Mouse (Mus musculus): ENCODE data around the gene Ppp1ca. TPM values are rescaled to one million over a fixed set of nuclear protein-coding genes. Genes with fewer than 3 reads are reported as not detected.

The Ppp1ca gene
- polyA plus RNA-seq, 1 experiment from 2014 or later = 684 TPM

DNA sequence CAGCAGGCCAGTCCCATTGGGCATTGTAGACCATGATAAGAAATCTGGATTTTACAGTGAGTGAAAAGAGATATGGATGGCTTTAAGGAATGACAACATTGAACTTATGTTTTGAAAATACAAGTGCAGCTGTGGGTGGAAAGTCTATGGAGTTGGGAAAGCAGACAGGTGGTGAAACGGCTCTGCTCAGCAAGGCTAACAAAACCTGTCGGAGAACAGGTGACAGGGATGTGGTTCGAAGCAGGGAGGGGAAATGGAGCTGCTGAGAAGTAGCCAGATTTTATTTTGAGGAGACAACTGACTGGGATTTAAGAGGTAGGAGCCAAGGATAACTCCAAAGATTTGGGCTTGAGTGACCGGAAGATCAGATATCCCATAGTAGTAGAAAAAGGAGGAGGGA, 42.7 kb downstream of the Ppp1ca start:
- Histone ChIP-seq H3K9ac (no peak overlapping the region), H3K4me1 (peaks cover 12% of the 10 kb centered on the region), H3K4me3 (no peak overlapping the region), H3K36me3 (no peaks in the 10 kb centered on the region), H3K4me2 (replicated peaks) (no peak overlapping the region), H3K9me3 (replicated peaks) (no peaks in the 10 kb centered on the region), H3K27me3 (peaks cover 8% of the 10 kb centered on the region), H3K27ac (no peak overlapping the region)
- ATAC-seq (ENCODE audit: low FRiP score) = no peak
- WGBS = 77% methylated on average over 4 of the region's 4 CpGs

DNA sequence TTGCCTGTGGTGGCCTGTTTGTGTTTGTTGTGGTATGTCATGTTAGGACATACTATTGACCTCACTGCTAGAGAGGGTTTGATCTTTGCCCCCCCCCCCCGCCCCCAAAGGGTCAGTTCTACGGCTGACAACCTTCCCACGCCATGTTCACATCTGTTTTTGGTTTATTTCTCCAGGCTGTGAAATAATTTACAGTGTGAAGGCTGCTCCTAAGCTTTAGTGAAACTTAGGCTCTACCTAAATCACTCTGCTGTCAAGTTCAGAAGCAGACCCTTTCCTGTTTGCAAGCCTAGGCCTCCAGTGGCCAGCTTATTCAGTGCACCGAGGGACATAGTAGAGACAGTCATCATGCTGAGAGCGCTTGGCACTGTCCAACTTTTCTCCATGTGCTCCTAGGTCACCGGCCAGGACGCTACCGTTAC, 48.4 kb downstream of the Ppp1ca start:
- ATAC-seq (ENCODE audit: low FRiP score) = no peak
- 67% methylated on average over 8 of the region's 8 CpGs for WGBS

DNA sequence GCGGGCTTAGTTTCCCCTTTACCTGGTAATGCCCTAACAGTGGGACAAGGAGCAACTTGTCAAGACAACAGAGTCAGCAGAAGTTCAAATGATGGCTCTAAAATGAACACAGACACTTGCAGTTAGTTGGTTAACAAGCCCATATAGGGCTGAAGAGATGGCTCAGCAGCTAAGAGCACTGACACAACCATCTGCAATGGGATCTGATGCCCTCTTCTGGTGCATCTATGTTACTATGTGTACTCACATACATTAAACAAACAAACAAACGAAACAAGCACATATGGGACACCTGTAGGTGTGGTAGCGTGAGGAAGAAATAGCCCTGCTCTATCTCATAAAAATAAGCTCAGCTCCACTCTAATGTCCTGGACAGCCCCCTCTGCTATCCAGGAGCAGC, 50.6 kb downstream of the Ppp1ca start:
- Histone ChIP-seq H3K4me1 (no peaks in the 10 kb centered on the region), H3K27me3 (no peaks in the 10 kb centered on the region), H3K9ac (no peak overlapping the region), H3K4me2 (replicated peaks) (no peak overlapping the region), H3K4me3 (no peak overlapping the region), H3K36me3 (no peaks in the 10 kb centered on the region), H3K27ac (no peak overlapping the region), H3K9me3 (replicated peaks) (no peaks in the 10 kb centered on the region)
- no peak for ATAC-seq (ENCODE audit: low FRiP score)
- WGBS = 71% methylated on average over 3 of the region's 3 CpGs

More for the DNA sequence above, 48.4 kb downstream of the Ppp1ca start:
- H3K9ac ChIP-seq = no peak overlapping the region
- H3K36me3 ChIP-seq = no peaks in the 10 kb centered on the region
- no peaks in the 10 kb centered on the region for H3K4me1 ChIP-seq
- H3K27ac ChIP-seq = no peak overlapping the region
- H3K4me3 ChIP-seq = no peak overlapping the region
- no peaks in the 10 kb centered on the region for H3K9me3 ChIP-seq (replicated peaks)
- H3K4me2 ChIP-seq (replicated peaks) = no peak overlapping the region
- H3K27me3 ChIP-seq = no peaks in the 10 kb centered on the region

DNA sequence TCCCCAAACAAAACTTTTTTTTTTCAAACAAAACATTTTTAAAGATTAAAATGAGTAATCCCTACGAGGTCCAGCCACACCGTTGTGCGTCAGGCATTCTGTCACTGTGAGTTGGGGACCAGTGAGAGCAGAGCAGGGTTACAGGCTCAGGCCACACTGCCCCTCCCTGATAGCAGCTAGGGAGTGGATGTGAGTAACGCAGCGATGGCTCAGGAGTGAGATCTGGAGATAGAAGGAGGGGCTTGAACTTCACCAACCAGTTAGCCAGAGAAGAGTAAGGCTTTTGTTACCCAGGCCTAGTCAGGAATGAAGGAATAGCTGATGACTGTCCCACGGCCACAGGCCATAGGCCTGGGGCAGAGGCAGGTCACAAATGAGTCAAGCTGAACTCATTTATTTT, 52.9 kb downstream of the Ppp1ca start:
- H3K27ac ChIP-seq = no peak overlapping the region
- no peaks in the 10 kb centered on the region for H3K36me3 ChIP-seq
- no peak for ATAC-seq (ENCODE audit: low FRiP score)
- H3K9ac ChIP-seq = no peak overlapping the region
- 86% methylated on average over 6 of the region's 6 CpGs for WGBS
- H3K27me3 ChIP-seq = no peaks in the 10 kb centered on the region
- no peaks in the 10 kb centered on the region for H3K9me3 ChIP-seq (replicated peaks)
- H3K4me2 ChIP-seq (replicated peaks) = no peak overlapping the region
- H3K4me3 ChIP-seq = no peak overlapping the region
- H3K4me1 ChIP-seq = no peaks in the 10 kb centered on the region

Small RNA genes within 50 kb of the gene (microRNA-seq; reads per million reads assigned to microRNA genes)
- gene Gm26115 = not detected

Other genes starting within 250 kb of the Ppp1ca start
- gene Aldh3b3, start 233.4 kb upstream of the Ppp1ca start, polyA plus RNA-seq (2016; fragmentation: Nextera tagmentation; extraction: Ambion mirVana) = not detected in 2 replicates
- gene Aldh3b2, start 219.7 kb upstream of the Ppp1ca start, polyA plus RNA-seq (2016; fragmentation: Nextera tagmentation; extraction: Ambion mirVana) = 0.96 and 1.2 TPM in 2 replicates
- gene Acy3, start 205.5 kb upstream of the Ppp1ca start, polyA plus RNA-seq (2016; fragmentation: Nextera tagmentation; extraction: Ambion mirVana) = 2.4 and 2.6 TPM in 2 replicates
- gene Tbx10, start 199.3 kb upstream of the Ppp1ca start, polyA plus RNA-seq (2016; fragmentation: Nextera tagmentation; extraction: Ambion mirVana) = 0.35 and 0.47 TPM in 2 replicates
- 18.7 and 18.9 TPM in 2 replicates for gene Nudt8, start 191.5 kb upstream of the Ppp1ca start, polyA plus RNA-seq (2016; fragmentation: Nextera tagmentation; extraction: Ambion mirVana)
- gene Gm49405, start 191.4 kb upstream of the Ppp1ca start, polyA plus RNA-seq (2016; fragmentation: Nextera tagmentation; extraction: Ambion mirVana) = 3.2 and 4.2 TPM in 2 replicates
- gene Doc2g, start 188.8 kb upstream of the Ppp1ca start, polyA plus RNA-seq (2016; fragmentation: Nextera tagmentation; extraction: Ambion mirVana) = 4.4 and 5.8 TPM in 2 replicates
- 187 and 188 TPM in 2 replicates for gene Ndufv1, start 179.3 kb upstream of the Ppp1ca start, polyA plus RNA-seq (2016; fragmentation: Nextera tagmentation; extraction: Ambion mirVana)
- 357 and 360 TPM in 2 replicates for gene Gstp1, start 154.1 kb upstream of the Ppp1ca start, polyA plus RNA-seq (2016; fragmentation: Nextera tagmentation; extraction: Ambion mirVana)
- gene Gstp2, start 146.0 kb upstream of the Ppp1ca start, polyA plus RNA-seq (2016; fragmentation: Nextera tagmentation; extraction: Ambion mirVana) = 1.5 and 8.3 TPM in 2 replicates
- not detected in 2 replicates for gene Gstp3, start 132.5 kb upstream of the Ppp1ca start, polyA plus RNA-seq (2016; fragmentation: Nextera tagmentation; extraction: Ambion mirVana)
- not detected in 2 replicates for gene Cabp2, start 110.5 kb upstream of the Ppp1ca start, polyA plus RNA-seq (2016; fragmentation: Nextera tagmentation; extraction: Ambion mirVana)
- 65.6 and 76.9 TPM in 2 replicates for gene Cdk2ap2, start 94.9 kb upstream of the Ppp1ca start, polyA plus RNA-seq (2016; fragmentation: Nextera tagmentation; extraction: Ambion mirVana)
- gene Pitpnm1, start 92.1 kb upstream of the Ppp1ca start, polyA plus RNA-seq (2016; fragmentation: Nextera tagmentation; extraction: Ambion mirVana) = 19.6 and 24.4 TPM in 2 replicates
- 68.8 and 71.3 TPM in 2 replicates for gene Aip, start 66.2 kb upstream of the Ppp1ca start, polyA plus RNA-seq (2016; fragmentation: Nextera tagmentation; extraction: Ambion mirVana)
- gene Gpr152, start 52.3 kb upstream of the Ppp1ca start, polyA plus RNA-seq (2016; fragmentation: Nextera tagmentation; extraction: Ambion mirVana) = 0.05 TPM in 1 of 2 replicates, not detected in the other
- gene Cabp4, start 48.0 kb upstream of the Ppp1ca start, polyA plus RNA-seq (2016; fragmentation: Nextera tagmentation; extraction: Ambion mirVana) = 0.16 and 0.39 TPM in 2 replicates
- gene Coro1b, start 43.4 kb upstream of the Ppp1ca start, polyA plus RNA-seq (2016; fragmentation: Nextera tagmentation; extraction: Ambion mirVana) = 128 and 131 TPM in 2 replicates
- gene Ptprcap, start 38.5 kb upstream of the Ppp1ca start, polyA plus RNA-seq (2016; fragmentation: Nextera tagmentation; extraction: Ambion mirVana) = 1.0 and 1.2 TPM in 2 replicates
- 64.8 and 68.2 TPM in 2 replicates for gene Rps6kb2, start 28.7 kb upstream of the Ppp1ca start, polyA plus RNA-seq (2016; fragmentation: Nextera tagmentation; extraction: Ambion mirVana)
- 4.7 and 5.0 TPM in 2 replicates for gene Carns1, start 16.6 kb upstream of the Ppp1ca start, polyA plus RNA-seq (2016; fragmentation: Nextera tagmentation; extraction: Ambion mirVana)
- gene Tbc1d10c, start 781 bp upstream of the Ppp1ca start, polyA plus RNA-seq (2016; fragmentation: Nextera tagmentation; extraction: Ambion mirVana) = 0.58 and 1.0 TPM in 2 replicates
- 30.5 and 31.2 TPM in 2 replicates for gene Rad9a, start 9.6 kb downstream of the Ppp1ca start, polyA plus RNA-seq (2016; fragmentation: Nextera tagmentation; extraction: Ambion mirVana)
- gene Clcf1, start 22.2 kb downstream of the Ppp1ca start, polyA plus RNA-seq (2016; fragmentation: Nextera tagmentation; extraction: Ambion mirVana) = 2.1 and 2.8 TPM in 2 replicates
- gene AC109138.7, start 22.3 kb downstream of the Ppp1ca start, polyA plus RNA-seq (2016; fragmentation: Nextera tagmentation; extraction: Ambion mirVana) = not detected in 2 replicates
- 16.2 and 17.2 TPM in 2 replicates for gene Pold4, start 39.8 kb downstream of the Ppp1ca start, polyA plus RNA-seq (2016; fragmentation: Nextera tagmentation; extraction: Ambion mirVana)
- gene Ssh3, start 77.1 kb downstream of the Ppp1ca start, polyA plus RNA-seq (2016; fragmentation: Nextera tagmentation; extraction: Ambion mirVana) = 10.1 and 10.4 TPM in 2 replicates
- 17.5 and 22.1 TPM in 2 replicates for gene Ankrd13d, start 91.1 kb downstream of the Ppp1ca start, polyA plus RNA-seq (2016; fragmentation: Nextera tagmentation; extraction: Ambion mirVana)
- gene Grk2, start 114.2 kb downstream of the Ppp1ca start, polyA plus RNA-seq (2016; fragmentation: Nextera tagmentation; extraction: Ambion mirVana) = 21.8 and 22.0 TPM in 2 replicates
- gene Kdm2a, start 206.2 kb downstream of the Ppp1ca start, polyA plus RNA-seq (2016; fragmentation: Nextera tagmentation; extraction: Ambion mirVana) = 59.7 TPM in 2 replicates
- gene Rhod, start 247.4 kb downstream of the Ppp1ca start, polyA plus RNA-seq (2016; fragmentation: Nextera tagmentation; extraction: Ambion mirVana) = 15.3 and 16.4 TPM in 2 replicates

Data from hindbrain, embryonic 12.5 days (tissue).